Mouse (Mus musculus): Measurements from ENCODE around the gene Akr1b8.
"Not testable (repeated sequence)": the region's sequence is repeated elsewhere in the genome, so short reads cannot be mapped to it uniquely, and the experiment has no call there.

The Akr1b8 gene

GRCm38 (mm10) chr6:34350037-34350699 is 3.8 kb upstream of the Akr1b8 start:
- no peak for DNase-seq (ENCODE audit: low spot score)

- not testable (repeated sequence) for DNase-seq (ENCODE audit: low spot score)
Measured at GRCm38 (mm10) chr6:34351481-34351880, 2.4 kb upstream of the Akr1b8 start.

GRCm38 (mm10) chr6:34352401-34352800 is 1.5 kb upstream of the Akr1b8 start:
- no peak for DNase-seq (ENCODE audit: low spot score)

- no peak for DNase-seq (ENCODE audit: low spot score)
Measured at GRCm38 (mm10) chr6:34354354-34355348, 732 bp downstream of the Akr1b8 start.

GRCm38 (mm10) chr6:34355349-34355747 is 1.4 kb downstream of the Akr1b8 start:
- DNase-seq (ENCODE audit: low spot score) = no peak

GRCm38 (mm10) chr6:34355841-34356240 is 1.9 kb downstream of the Akr1b8 start:
- no peak for DNase-seq (ENCODE audit: low spot score)

GRCm38 (mm10) chr6:34364217-34365136 is 10.6 kb downstream of the Akr1b8 start:
- DNase-seq (ENCODE audit: low spot score) = no peak

GRCm38 (mm10) chr6:34367998-34368397 is 14.1 kb downstream of the Akr1b8 start:
- no peak for DNase-seq (ENCODE audit: low spot score)

- DNase-seq (ENCODE audit: low spot score) = no peak
Measured at GRCm38 (mm10) chr6:34370081-34370480, 16.2 kb downstream of the Akr1b8 start.

GRCm38 (mm10) chr6:34371700-34372351 is 17.9 kb downstream of the Akr1b8 start:
- peak; percentile 50 for DNase-seq (ENCODE audit: low spot score)

GRCm38 (mm10) chr6:34373841-34374240 is 19.9 kb downstream of the Akr1b8 start:
- DNase-seq (ENCODE audit: low spot score) = no peak

GRCm38 (mm10) chr6:34375888-34376287 is 22.0 kb downstream of the Akr1b8 start:
- not testable (repeated sequence) for DNase-seq (ENCODE audit: low spot score)

- DNase-seq (ENCODE audit: low spot score) = no peak
Measured at GRCm38 (mm10) chr6:34383401-34383800, 29.5 kb downstream of the Akr1b8 start.

- peak; percentile 83 for DNase-seq (ENCODE audit: low spot score)
Measured at GRCm38 (mm10) chr6:34384110-34384661, 30.3 kb downstream of the Akr1b8 start, which contains the start of gene Akr1b10. Akr1b10 (plus strand) TSS chr6:34384218.

- peak; percentile 40 for DNase-seq (ENCODE audit: low spot score)
Measured at GRCm38 (mm10) chr6:34384701-34385370, 30.9 kb downstream of the Akr1b8 start.

GRCm38 (mm10) chr6:34388420-34389156 is 34.7 kb downstream of the Akr1b8 start:
- no peak for DNase-seq (ENCODE audit: low spot score)

- no peak for DNase-seq (ENCODE audit: low spot score)
Measured at GRCm38 (mm10) chr6:34395897-34396296, 42.0 kb downstream of the Akr1b8 start.

- no peak for DNase-seq (ENCODE audit: low spot score)
Measured at GRCm38 (mm10) chr6:34398431-34398830, 44.5 kb downstream of the Akr1b8 start.

GRCm38 (mm10) chr6:34399606-34400220 is 45.8 kb downstream of the Akr1b8 start:
- no peak for DNase-seq (ENCODE audit: low spot score)
